Mouse (Mus musculus) CH12.LX (cell line): ENCODE measurements around the gene Dennd2c. TPM values are rescaled to one million over a fixed set of nuclear protein-coding genes. Genes with fewer than 3 reads are reported as not detected.

Experiments used
- DNase-seq: peaks from one replicate; pipeline ENCODE4 v3.0.0-alpha.2; 2013; ENCODE audit errors: extremely low read depth
- H3K27ac ChIP-seq: 2 replicates; pipeline ENCODE4 v1.5.1; 2012; ENCODE audit warnings: low read depth, mild to moderate bottlenecking, control low read depth, moderate library complexity; ENCODE audit not compliant: insufficient read depth
- H3K27me3 ChIP-seq: replicated peaks from 2 replicates; pipeline ENCODE3; 2012; ENCODE audit warnings: inconsistent platforms
- H3K36me3 ChIP-seq, 2 experiments: replicated peaks in 1 of 2; 2 replicates each; pipeline versions ENCODE3 to v1.6.1; 2012; ENCODE audit warnings: inconsistent platforms in 1 of 2, low read length in 1 of 2, mild to moderate bottlenecking in 1 of 2, mixed read lengths in 1 of 2, moderate library complexity in 1 of 2; ENCODE audit not compliant: control insufficient read depth in 1 of 2, insufficient read depth in 1 of 2
- H3K4me1 ChIP-seq, 2 experiments: 2 replicates each; pipeline ENCODE4 v1.6.1; 2012; ENCODE audit warnings: inconsistent platforms in 1 of 2, moderate library complexity in 1 of 2; ENCODE audit not compliant: insufficient read depth in 2 of 2, control insufficient read depth in 1 of 2
- H3K4me2 ChIP-seq: 2 replicates; pipeline ENCODE4 v1.6.1; 2012; ENCODE audit warnings: low read depth, mild to moderate bottlenecking, control low read depth; ENCODE audit not compliant: poor library complexity, insufficient read depth, severe bottlenecking
- H3K4me3 ChIP-seq, 3 experiments: fragments of 150-350 bp in 1 of 3; sonication (generic) in 1 of 3; replicated peaks in 1 of 3; 2 replicates each; pipeline versions ENCODE3 to v1.5.1; 2011 to 2012; ENCODE audit warnings: low read depth in 2 of 3, low read length in 2 of 3, mild to moderate bottlenecking in 2 of 3, moderate library complexity in 2 of 3, control low read depth in 1 of 3, improper control_type of control experiment in 1 of 3, inconsistent platforms in 1 of 3, mixed read lengths in 1 of 3; ENCODE audit not compliant: poor library complexity in 1 of 3
- H3K79me2 ChIP-seq: replicated peaks from 2 replicates; pipeline ENCODE4 v1.6.1; 2012; ENCODE audit warnings: mild to moderate bottlenecking, moderate library complexity; ENCODE audit not compliant: control insufficient read depth, poor library complexity, insufficient read depth, severe bottlenecking; ENCODE audit errors: extremely low read depth
- H3K9ac ChIP-seq: 2 replicates; pipeline ENCODE4 v1.6.1; 2012; ENCODE audit warnings: low read depth, mild to moderate bottlenecking, control low read depth, moderate library complexity; ENCODE audit not compliant: insufficient read depth
- H3K9me3 ChIP-seq: replicated peaks from 2 replicates; pipeline ENCODE3; 2012; ENCODE audit warnings: low read length, inconsistent platforms, mixed read lengths
- CHD2 ChIP-seq: IDR thresholded peaks from 2 replicates; pipeline ENCODE4 v1.6.1; 2011; ENCODE audit warnings: low read length, improper control_type of control experiment
- CTCF ChIP-seq, 2 experiments: IDR thresholded peaks in 1 of 2; conservative IDR thresholded peaks in 1 of 2; 2 replicates each; pipeline ENCODE4 v1.5.1; 2011 to 2012; ENCODE audit warnings: low read depth in 2 of 2, low read length in 2 of 2, improper control_type of control experiment in 1 of 2, inconsistent platforms in 1 of 2, mild to moderate bottlenecking in 1 of 2, moderate library complexity in 1 of 2
- ELF1 ChIP-seq: IDR thresholded peaks from 2 replicates; pipeline ENCODE4 v1.6.1; 2014; ENCODE audit warnings: low read depth, mild to moderate bottlenecking, inconsistent platforms, low read length, improper control_type of control experiment
- EP300 ChIP-seq: IDR thresholded peaks from 2 replicates; pipeline ENCODE4 v1.6.1; 2011; ENCODE audit warnings: low read length, improper control_type of control experiment
- ETS1 ChIP-seq: conservative IDR thresholded peaks from 2 replicates; pipeline ENCODE4 v1.6.1; 2012; ENCODE audit warnings: low read depth, mild to moderate bottlenecking, inconsistent platforms, low read length, improper control_type of control experiment, moderate library complexity
- GABPA ChIP-seq: IDR thresholded peaks from 2 replicates; pipeline ENCODE4 v1.6.1; 2012; ENCODE audit warnings: low read depth, low read length, improper control_type of control experiment, inconsistent platforms; ENCODE audit not compliant: insufficient replicate concordance
- JUND ChIP-seq: conservative IDR thresholded peaks from 2 replicates; pipeline ENCODE4 v1.6.1; 2011; ENCODE audit warnings: low read depth, low read length, improper control_type of control experiment
- KAT2A ChIP-seq: IDR thresholded peaks from 2 replicates; pipeline ENCODE4 v1.6.1; 2012; ENCODE audit warnings: low read length, improper control_type of control experiment, inconsistent platforms; ENCODE audit not compliant: insufficient replicate concordance
- MAFK ChIP-seq: IDR thresholded peaks from 2 replicates; pipeline ENCODE4 v1.6.1; 2011; ENCODE audit warnings: low read length, improper control_type of control experiment; ENCODE audit not compliant: insufficient replicate concordance
- MAX ChIP-seq: IDR thresholded peaks from 2 replicates; pipeline ENCODE4 v1.6.1; 2011; ENCODE audit warnings: low read length, improper control_type of control experiment
- MAZ ChIP-seq: IDR thresholded peaks from 2 replicates; pipeline ENCODE4 v1.6.1; 2012; ENCODE audit warnings: low read depth, mild to moderate bottlenecking, inconsistent platforms, low read length, improper control_type of control experiment, moderate library complexity
- NELFE ChIP-seq: IDR thresholded peaks from 2 replicates; pipeline ENCODE4 v1.6.1; 2011; ENCODE audit warnings: low read depth, low read length, improper control_type of control experiment
- POLR2AphosphoS2 ChIP-seq: IDR thresholded peaks from 2 replicates; pipeline ENCODE4 v1.6.1; 2011; ENCODE audit warnings: low read depth, low read length, improper control_type of control experiment
- RAD21 ChIP-seq: IDR thresholded peaks from 2 replicates; pipeline ENCODE4 v1.6.1; 2011; ENCODE audit warnings: low read depth, mild to moderate bottlenecking, low read length, improper control_type of control experiment, moderate library complexity
- SIN3A ChIP-seq: IDR thresholded peaks from 2 replicates; pipeline ENCODE4 v1.6.1; 2012; ENCODE audit warnings: low read length, improper control_type of control experiment, inconsistent platforms
- dilution Hi-C: fragments of 300-500 bp; cut with MboI; formaldehyde crosslinking; loops from 2 replicates; pipeline ENCODE4 v1.14.3; 2020; ENCODE audit warnings: low sequenced_read_pairs; ENCODE audit not compliant: extremely low pct_unique_long_range_greater_than_20kb, extremely low pct_ligation_motif_present
- in situ Hi-C: fragments of 300-500 bp; cut with MboI; formaldehyde crosslinking; loops from 3 replicates; pipeline ENCODE4 v1.14.3; 2019; ENCODE audit warnings: low sequenced_read_pairs, low pct_ligation_motif_present, low pct_unique_long_range_greater_than_20kb, mixed read lengths
- polyA plus RNA-seq: library from polyadenylated mRNA; unstranded; fragments of >175 nt; gene quantifications from 2 replicates; pipeline ENCODE4 v1.2.1, GENCODE M21; 2012; ENCODE audit warnings: low read depth; ENCODE audit not compliant: insufficient read length
- total RNA-seq, 2 experiments: library from RNA; depleted of rRNA; stranded (reverse); fragments of 300-350 nt in 1 of 2; fragments of >200 nt in 1 of 2; gene quantifications; 2 replicates each; pipeline ENCODE4 v1.2.3; 2012 to 2014

Dennd2c gene
- total and polyA plus RNA-seq, 3 experiments = 0.13 to 0.27 (median 0.19) TPM

- in situ Hi-C loops = no loop called here
- Histone ChIP-seq H3K4me1 (0 out of 4 replicates have a peak, but pooled peaks cover 0 to 3% of the 10 kb centered on the region in 2 experiments), H3K27ac (no peak overlapping the region), H3K9ac (no peak overlapping the region), H3K9me3 (peaks cover 2% of the 10 kb centered on the region), H3K79me2 (no peaks in the 10 kb centered on the region), H3K4me3 (no peak overlapping the region), H3K36me3 (no peaks in the 10 kb centered on the region), H3K27me3 (peaks cover 2% of the 10 kb centered on the region), H3K4me2 (no peak overlapping the region)
- dilution Hi-C loops = no loop called here
- no peak for TF ChIP-seq MAX
- TF ChIP-seq SIN3A = no peak
- no peak for TF ChIP-seq ELF1
- TF ChIP-seq NELFE = no peak
- TF ChIP-seq CHD2 = no peak
- TF ChIP-seq KAT2A = no peak
- TF ChIP-seq EP300 = no peak
- no peak for TF ChIP-seq MAFK
- no peak for TF ChIP-seq MAZ
- no peak for TF ChIP-seq POLR2AphosphoS2
- no peak for TF ChIP-seq JUND
- no peak for DNase-seq
Measured at GRCm38 (mm10) chr3:103148941-103149340, 46.5 kb downstream of the Dennd2c start.

- Histone ChIP-seq H3K27ac (no peak overlapping the region), H3K79me2 (no peaks in the 10 kb centered on the region), H3K4me2 (no peak overlapping the region), H3K36me3 (no peaks in the 10 kb centered on the region), H3K27me3 (peaks cover 2% of the 10 kb centered on the region)
- in situ Hi-C loops = loop anchor here (25.0 kb wide), 1 partner anchor 441 kb away; no protein-coding TSS in a partner anchor
- TF ChIP-seq CHD2 (no peak), CTCF (conservative IDR thresholded peaks at IDR 0.05 in 1 of 2, IDR thresholded peaks at IDR 0.05 in 1 of 2; ENCODE audit: low read depth in 2 of 2, low read length in 2 of 2) (peak; percentile 17 to 39; a peak in 2 of 4 replicates), ELF1 (no peak), RAD21 (peak; percentile 34), ETS1 (no peak), GABPA (no peak), EP300 (no peak)
- TF ChIP-seq, all 38 proteins: peak for 2
- H3K4me1 ChIP-seq = no peaks in the 10 kb centered on the region
- H3K4me3 ChIP-seq = no peak overlapping the region
- peaks cover 2% of the 10 kb centered on the region for H3K9me3 ChIP-seq
- H3K9ac ChIP-seq = no peak overlapping the region
- DNase-seq = no peak
- dilution Hi-C loops = no loop called here
Measured at GRCm38 (mm10) chr3:103153761-103154160, 51.4 kb downstream of the Dennd2c start.
